Mouse (Mus musculus): ENCODE results near the gene Rpe. TPM values are rescaled to one million over a fixed set of nuclear protein-coding genes. Genes with fewer than 3 reads are reported as not detected.
"Not testable (repeated sequence)": the region's sequence is repeated elsewhere in the genome, so short reads cannot be mapped to it uniquely, and the experiment has no call there.

Gene Rpe
- polyA plus RNA-seq (2015; fragmentation: Nextera tagmentation; extraction: Ambion mirVana): 59.8 and 62.5 TPM in 2 replicates

- DNase-seq (ENCODE audit: low spot score): peak; percentile 95
These were observed at the start of gene Rpe for GRCm38 (mm10) chr1:66700693-66701575. Gene Rpe (plus strand): TSS chr1:66700831.

- DNase-seq (ENCODE audit: low spot score): no peak
These were observed 45.4 kb upstream of the Rpe start for GRCm38 (mm10) chr1:66655119-66655746.

GRCm38 (mm10) chr1:66655747-66656119, 44.9 kb upstream of the Rpe start:
- no peak for DNase-seq (ENCODE audit: low spot score)

GRCm38 (mm10) chr1:66671475-66671874, 29.2 kb upstream of the Rpe start:
- no peak for DNase-seq (ENCODE audit: low spot score)

- DNase-seq (ENCODE audit: low spot score): no peak
These were observed 27.8 kb upstream of the Rpe start for GRCm38 (mm10) chr1:66672812-66673211.

GRCm38 (mm10) chr1:66677928-66678327, 22.7 kb upstream of the Rpe start:
- no peak for DNase-seq (ENCODE audit: low spot score)

- DNase-seq (ENCODE audit: low spot score): no peak
These were observed 22.0 kb upstream of the Rpe start for GRCm38 (mm10) chr1:66678662-66679061.

- DNase-seq (ENCODE audit: low spot score): no peak
These were observed 17.7 kb upstream of the Rpe start for GRCm38 (mm10) chr1:66682974-66683373.

- DNase-seq (ENCODE audit: low spot score): no peak
These were observed 8.9 kb upstream of the Rpe start for GRCm38 (mm10) chr1:66691772-66692171.

- DNase-seq (ENCODE audit: low spot score): no peak
These were observed 8.3 kb upstream of the Rpe start for GRCm38 (mm10) chr1:66692308-66692707.

- DNase-seq (ENCODE audit: low spot score): no peak
These were observed 7.7 kb upstream of the Rpe start for GRCm38 (mm10) chr1:66692780-66693392.

- DNase-seq (ENCODE audit: low spot score): peak; percentile 19
These were observed 6.4 kb upstream of the Rpe start for GRCm38 (mm10) chr1:66694266-66694665.

GRCm38 (mm10) chr1:66695296-66695695, 5.3 kb upstream of the Rpe start:
- no peak for DNase-seq (ENCODE audit: low spot score)

- not testable (repeated sequence) for DNase-seq (ENCODE audit: low spot score)
These were observed 1.0 kb upstream of the Rpe start for GRCm38 (mm10) chr1:66699630-66700029.

GRCm38 (mm10) chr1:66700149-66700692, 410 bp upstream of the Rpe start:
- no peak for DNase-seq (ENCODE audit: low spot score)

- DNase-seq (ENCODE audit: low spot score): no peak
These were observed 927 bp downstream of the Rpe start for GRCm38 (mm10) chr1:66701576-66701940.

- DNase-seq (ENCODE audit: low spot score): no peak
These were observed 2.2 kb downstream of the Rpe start for GRCm38 (mm10) chr1:66702623-66703345.

- DNase-seq (ENCODE audit: low spot score): no peak
These were observed 3.9 kb downstream of the Rpe start for GRCm38 (mm10) chr1:66704523-66704922.

- DNase-seq (ENCODE audit: low spot score): no peak
These were observed 12.2 kb downstream of the Rpe start for GRCm38 (mm10) chr1:66712859-66713258.

- DNase-seq (ENCODE audit: low spot score): no peak
These were observed 29.9 kb downstream of the Rpe start for GRCm38 (mm10) chr1:66730581-66730980.

- no peak for DNase-seq (ENCODE audit: low spot score)
These were observed 68.1 kb downstream of the Rpe start for GRCm38 (mm10) chr1:66768764-66769163.

All from thymus, postnatal 0 days (tissue).